Mouse (Mus musculus) adrenal gland (tissue): ENCODE measurements at regions not wholly inside any gene's neighbourhood (a gene's known extent, or its start where the extent isn't known, plus 50 kb on each side); places are given as distances from the start of the nearest gene placed in this dataset.

ENCODE experiments used
- intact Hi-C: fragments of 180-260 bp; cut with DNase I; formaldehyde crosslinking; loops from one replicate; pipeline ENCODE4 v1.15.1; 2025

DNA sequence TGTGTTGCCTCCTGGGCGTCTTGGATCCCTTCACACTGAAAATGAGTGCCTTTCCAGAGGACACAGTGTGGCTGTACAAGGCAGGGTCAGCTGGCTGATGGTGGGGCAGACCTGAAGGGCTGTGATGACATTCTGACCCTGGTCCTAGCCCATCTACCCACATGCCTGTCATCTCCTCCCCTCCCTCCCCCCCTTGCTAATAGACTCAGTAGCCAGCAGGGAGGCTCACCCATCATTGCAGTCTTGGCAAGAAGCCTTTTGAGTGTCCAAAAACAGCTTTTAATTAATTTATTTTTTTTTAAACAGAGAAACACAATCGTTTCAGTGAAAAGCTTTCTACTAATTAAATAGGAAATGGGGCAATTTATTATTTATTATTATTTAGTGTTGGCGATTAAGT, 67.0 kb upstream of the Ssx2ip start:
- intact Hi-C loops: no loop called here

DNA sequence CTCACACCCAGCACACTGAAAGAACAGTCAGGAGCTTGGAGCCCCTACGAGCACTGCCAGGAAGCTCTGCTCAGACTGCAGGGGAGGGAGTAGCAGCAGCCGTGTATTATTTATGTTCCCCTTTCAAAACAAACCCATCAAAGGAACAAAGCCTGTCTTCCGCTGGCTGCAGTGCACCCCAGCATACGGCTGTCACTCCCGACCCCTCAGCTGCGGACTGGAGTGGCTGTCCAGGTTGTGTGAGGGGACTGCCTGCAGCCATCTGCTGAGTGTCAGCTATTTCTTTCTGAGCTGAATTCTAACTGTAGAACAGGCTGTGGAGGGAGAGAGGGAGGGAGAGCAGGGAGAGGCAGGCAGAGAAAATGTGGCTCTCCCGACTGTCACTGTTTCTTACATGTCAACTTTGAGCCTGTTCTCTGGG, 66.6 kb upstream of the Ssx2ip start:
- intact Hi-C loops: no loop called here

DNA sequence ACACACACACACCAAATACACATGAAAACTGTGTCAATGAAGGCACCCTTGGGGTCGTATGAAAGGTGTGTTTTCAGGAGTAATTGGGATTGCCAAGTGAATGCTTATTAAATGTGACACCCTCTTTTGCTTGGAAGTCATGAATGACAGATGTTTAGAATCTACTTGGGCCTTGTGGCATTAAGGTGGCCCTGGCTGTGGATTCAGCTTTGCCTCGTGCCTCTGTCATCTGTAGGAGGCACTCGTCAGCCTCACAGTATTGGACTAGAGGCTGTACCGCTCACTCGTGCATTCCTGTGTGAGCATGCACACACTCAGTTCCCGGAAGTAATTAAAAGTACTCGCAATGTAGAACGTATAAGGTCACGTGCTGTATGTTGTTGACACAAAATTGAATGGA, 66.0 kb upstream of the Ssx2ip start:
- intact Hi-C loops: no loop called here

DNA sequence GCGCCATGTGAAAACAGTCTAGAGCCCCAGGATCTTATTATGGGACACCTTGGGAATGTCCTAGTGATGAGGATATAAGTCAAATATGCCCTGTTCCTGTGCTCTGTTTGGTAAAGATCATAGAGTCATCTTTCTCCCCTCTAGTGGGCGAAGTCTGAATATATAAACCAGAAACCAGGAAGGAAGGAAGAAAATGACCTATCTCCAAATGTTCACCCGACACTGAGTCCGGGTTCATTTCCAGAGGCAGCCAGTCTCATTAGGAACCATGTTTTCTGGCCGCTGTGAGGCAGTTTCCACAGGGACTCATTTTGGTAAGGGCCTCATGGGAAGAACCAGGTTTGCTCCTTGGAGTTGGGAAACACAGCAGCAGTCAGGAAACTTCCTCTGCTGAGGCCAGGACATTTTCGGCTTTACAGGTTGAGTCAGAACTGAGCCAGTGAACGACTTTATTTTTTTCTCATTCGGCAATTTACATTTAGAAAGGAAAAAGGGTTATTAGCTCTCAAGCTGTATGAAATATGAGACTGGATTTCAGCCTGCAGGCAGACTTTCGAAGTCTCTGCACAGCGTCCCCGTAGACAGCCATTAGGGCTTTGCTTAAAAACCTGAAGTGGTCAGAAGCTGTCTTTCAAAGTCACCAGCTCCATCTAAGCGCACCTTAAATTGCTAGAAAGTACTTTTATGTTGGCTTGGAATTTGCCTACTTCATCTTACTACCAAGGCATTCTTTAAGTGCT, 64.0 kb upstream of the Ssx2ip start:
- intact Hi-C loops: loop anchor here (10.0 kb wide), 2 partner anchors 444 to 574 kb away; no protein-coding TSS in a partner anchor

DNA sequence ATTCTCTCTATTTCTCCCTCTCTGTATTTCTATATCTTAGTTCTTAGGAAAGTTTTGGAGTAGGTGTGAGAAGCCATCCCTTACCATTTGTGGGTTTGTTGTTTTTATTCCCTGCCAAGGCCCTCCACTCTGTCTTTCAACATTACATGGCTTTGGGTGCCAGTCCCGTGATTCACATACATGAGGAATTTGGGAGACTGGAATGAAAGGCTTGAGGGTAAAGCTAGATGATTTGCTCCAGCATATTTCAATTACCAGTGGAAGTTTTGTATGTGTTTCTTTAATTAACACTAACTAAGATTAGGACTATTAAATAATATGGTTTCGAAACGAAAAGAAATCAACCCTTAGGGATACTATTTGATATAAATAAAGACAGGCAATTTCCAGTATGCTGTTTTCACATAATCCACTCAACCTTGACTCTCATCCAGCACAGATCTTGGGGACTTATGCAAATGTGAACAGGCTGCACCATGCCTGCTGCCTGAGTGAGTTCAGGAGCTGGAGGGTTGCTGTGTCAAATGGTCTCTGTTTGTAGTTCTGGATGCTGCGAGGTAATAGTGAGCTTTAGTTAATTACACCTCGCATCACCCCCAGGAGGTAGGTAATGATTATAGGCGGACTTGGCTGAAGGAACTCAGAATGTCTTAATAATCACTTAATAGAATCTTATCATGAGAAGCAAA, 62.6 kb upstream of the Ssx2ip start:
- intact Hi-C loops: loop anchor here (10.0 kb wide), 2 partner anchors 443 to 573 kb away; no protein-coding TSS in a partner anchor

DNA sequence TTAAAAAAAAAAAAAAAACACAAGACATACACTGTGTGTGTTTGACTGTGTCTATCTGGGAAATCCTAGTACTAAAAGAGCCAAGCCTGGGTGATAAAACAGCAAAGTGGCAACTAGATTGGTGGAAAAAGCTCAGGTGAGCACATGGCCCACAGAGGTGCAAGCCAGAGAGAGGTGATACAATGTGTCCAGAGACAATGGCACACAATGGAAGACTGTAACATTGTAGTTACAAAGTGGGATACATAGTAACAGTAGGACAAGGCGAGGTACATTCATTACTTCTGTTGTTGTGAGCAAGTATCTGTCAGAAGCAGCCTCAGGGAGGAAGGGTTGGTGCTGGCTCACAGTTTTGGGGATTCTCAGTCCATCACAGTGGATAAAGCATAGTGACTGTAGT, 61.7 kb upstream of the Ssx2ip start:
- intact Hi-C loops: loop anchor here (10.0 kb wide), 2 partner anchors 442 to 572 kb away; no protein-coding TSS in a partner anchor

GRCm38 (mm10) chr3:146343649-146344401, 60.6 kb upstream of the Ssx2ip start:
- intact Hi-C loops: loop anchor here (2.0 to 10.0 kb wide), 3 partner anchors 137 to 571 kb away; no protein-coding TSS in a partner anchor

- intact Hi-C loops: loop anchor here (2.0 to 10.0 kb wide), 4 partner anchors 136 to 603 kb away; no protein-coding TSS in a partner anchor
These were observed 59.9 kb upstream of the Ssx2ip start for GRCm38 (mm10) chr3:146344402-146345025.

- intact Hi-C loops: loop anchor here (2.0 to 10.0 kb wide), 4 partner anchors 135 to 602 kb away; no protein-coding TSS in a partner anchor
These were observed 59.1 kb upstream of the Ssx2ip start for GRCm38 (mm10) chr3:146345308-146345780.

DNA sequence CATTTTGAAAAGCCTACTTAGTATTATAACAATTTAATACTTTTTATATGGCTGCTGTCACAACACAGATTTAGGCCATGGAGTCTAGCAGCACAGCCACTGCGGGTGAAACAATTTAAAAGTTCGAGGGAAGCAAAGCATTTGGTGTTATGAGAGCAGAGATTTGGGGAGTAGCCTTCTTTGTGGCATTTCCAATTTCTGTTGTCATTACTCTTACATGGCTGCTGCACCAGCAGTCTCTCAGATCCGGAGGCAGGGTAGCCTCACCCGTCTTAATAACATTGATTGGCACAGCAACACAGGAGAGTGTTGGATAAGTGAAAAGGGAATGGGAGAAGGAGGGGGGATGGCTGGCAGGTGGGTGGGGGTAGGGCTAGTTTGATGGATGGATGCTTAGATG, 58.5 kb upstream of the Ssx2ip start:
- intact Hi-C loops: loop anchor here (2.0 to 10.0 kb wide), 4 partner anchors 135 to 601 kb away; no protein-coding TSS in a partner anchor

- intact Hi-C loops: loop anchor here (5.0 to 10.0 kb wide), 3 partner anchors 437 to 600 kb away; no protein-coding TSS in a partner anchor
These were observed 57.1 kb upstream of the Ssx2ip start for GRCm38 (mm10) chr3:146347311-146347710.

DNA sequence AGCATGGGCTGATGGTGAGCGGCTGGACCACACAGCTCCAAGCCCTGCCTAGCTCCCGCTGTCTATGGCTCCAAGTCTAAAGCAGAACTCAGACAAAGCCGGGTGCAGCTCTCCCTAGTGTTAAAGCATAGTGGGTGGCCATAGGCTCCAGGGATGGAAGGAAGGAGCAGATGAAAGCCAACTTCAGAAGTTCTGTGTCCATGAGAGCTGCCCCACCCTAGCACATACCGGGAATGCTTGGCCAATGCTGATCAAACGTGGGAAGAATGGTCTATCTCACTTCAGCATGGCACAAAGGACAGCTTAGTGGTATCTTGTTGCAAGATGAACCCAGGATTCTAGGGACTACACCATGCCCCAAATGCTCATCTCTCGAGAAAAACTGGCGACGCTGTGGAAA, 55.5 kb upstream of the Ssx2ip start:
- intact Hi-C loops: loop anchor here (5.0 to 10.0 kb wide), 3 partner anchors 436 to 598 kb away; no protein-coding TSS in a partner anchor

GRCm38 (mm10) chr3:146349393-146349792, 55.0 kb upstream of the Ssx2ip start:
- intact Hi-C loops: loop anchor here (5.0 to 10.0 kb wide), 3 partner anchors 435 to 598 kb away; no protein-coding TSS in a partner anchor

DNA sequence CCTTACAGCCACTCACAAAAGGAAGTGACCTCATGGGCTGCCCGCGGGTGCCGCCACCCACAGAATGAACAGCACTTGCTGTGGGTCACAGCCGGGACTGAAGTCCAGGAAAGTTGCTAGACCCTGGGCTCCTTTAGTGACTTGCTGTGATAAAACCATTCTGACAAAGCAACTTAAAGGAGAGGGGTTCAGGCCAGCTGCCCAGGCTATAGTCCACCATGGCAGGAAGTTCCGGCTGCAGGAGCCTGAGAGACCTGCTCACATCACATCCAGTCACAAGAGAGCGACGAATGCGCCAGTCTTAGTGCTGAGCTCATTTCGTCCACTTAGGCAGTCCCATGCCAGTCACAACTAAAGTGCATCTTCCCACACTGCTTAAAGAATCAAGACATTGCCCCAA, 54.3 kb upstream of the Ssx2ip start:
- intact Hi-C loops: no loop called here

DNA sequence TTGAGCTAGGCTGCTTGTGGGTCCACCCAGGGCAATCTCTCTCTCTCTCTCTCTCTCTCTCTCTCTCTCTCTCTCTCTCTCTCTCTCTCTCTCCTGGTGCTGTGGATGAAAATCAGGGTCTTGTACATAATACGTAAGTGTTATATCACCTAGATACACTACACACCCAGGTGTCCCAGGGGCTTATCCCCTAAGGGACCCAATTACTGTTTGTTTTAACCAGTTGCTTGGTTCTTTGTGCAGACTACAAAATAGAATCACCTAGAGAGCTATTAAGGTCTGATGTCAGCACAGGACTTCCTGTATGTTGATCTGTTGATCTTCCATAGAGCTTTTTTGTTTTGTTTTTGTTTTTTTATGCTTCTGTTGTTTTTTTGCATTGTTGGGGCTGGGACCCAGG, 53.0 kb upstream of the Ssx2ip start:
- intact Hi-C loops: no loop called here

GRCm38 (mm10) chr3:146352187-146352586, 52.3 kb upstream of the Ssx2ip start:
- intact Hi-C loops: no loop called here

DNA sequence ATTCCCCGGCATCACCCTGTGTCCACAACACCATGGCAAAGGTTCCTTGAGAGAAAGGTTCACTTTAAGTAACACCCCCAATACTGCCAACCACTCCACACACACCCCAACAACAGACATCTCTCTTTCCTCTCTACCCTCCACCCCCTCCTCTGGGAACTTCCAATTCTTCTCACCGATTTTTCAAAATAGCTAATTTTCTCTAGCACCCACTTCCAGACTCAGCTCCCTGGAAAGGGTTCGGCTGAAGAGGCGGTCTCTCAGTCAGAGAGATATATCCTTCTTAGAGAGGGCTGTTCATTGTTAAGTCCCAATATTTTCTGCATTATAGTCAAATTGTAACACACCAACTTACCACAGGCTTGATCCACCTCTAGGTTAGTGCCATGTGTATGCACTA, 50.5 kb upstream of the Ssx2ip start:
- intact Hi-C loops: no loop called here
